Mouse (Mus musculus) spleen, adult 2 months (tissue): ENCODE results near the gene Cyb5d1. TPM values are rescaled to one million over a fixed set of nuclear protein-coding genes. Genes with fewer than 3 reads are reported as not detected.

Source experiments
- DNase-seq, 2 experiments: peaks; one replicate each; pipeline versions ENCODE4 v3.0.0 to v3.0.0-alpha.2; 2012 to 2021; ENCODE audit warnings: low spot score in 2 of 2, low read depth in 1 of 2
- H3K27ac ChIP-seq: fragments of 200-500 bp; 2 replicates; pipeline ENCODE4 v1.5.1; 2012; ENCODE audit warnings: low read length, inconsistent platforms; ENCODE audit not compliant: insufficient read depth
- H3K27me3 ChIP-seq: fragments of 200-500 bp; 2 replicates; pipeline ENCODE4 v1.6.1; 2012; ENCODE audit warnings: mild to moderate bottlenecking, moderate library complexity, low read length, inconsistent platforms; ENCODE audit not compliant: control insufficient read depth, insufficient read depth
- H3K36me3 ChIP-seq: fragments of 200-500 bp; 2 replicates; pipeline ENCODE4 v1.6.1; 2012; ENCODE audit warnings: mild to moderate bottlenecking, low read length, inconsistent platforms; ENCODE audit not compliant: control insufficient read depth, insufficient read depth
- H3K4me1 ChIP-seq: fragments of 200-500 bp; 2 replicates; pipeline ENCODE4 v1.6.1; 2011; ENCODE audit warnings: inconsistent platforms; ENCODE audit not compliant: control insufficient read depth, insufficient read depth, insufficient read length
- H3K4me3 ChIP-seq: fragments of 200-500 bp; 2 replicates; pipeline ENCODE4 v1.5.1; 2011; ENCODE audit warnings: mild to moderate bottlenecking, inconsistent platforms; ENCODE audit not compliant: insufficient read depth, insufficient read length; ENCODE audit errors: extremely low read depth
- CTCF ChIP-seq: fragments of 200-500 bp; IDR thresholded peaks from 2 replicates; pipeline ENCODE4 v1.5.1; 2011; ENCODE audit warnings: mild to moderate bottlenecking, inconsistent platforms; ENCODE audit not compliant: insufficient read depth, insufficient read length, insufficient replicate concordance; ENCODE audit errors: extremely low read depth
- POLR2A ChIP-seq: fragments of 200-500 bp; IDR thresholded peaks from 2 replicates; pipeline ENCODE4 v1.6.1; 2011; ENCODE audit warnings: low read depth, low read length, inconsistent platforms
- WGBS: fragments of 180-500 bp; shearing (Covaris S2); methylation state at CpG from one replicate; pipeline ENCODE4 v1.1.7; 2018; 5-methylcytosine and 5-hydroxymethylcytosine counted together
- polyA plus RNA-seq: library from polyadenylated mRNA; depleted of rRNA; stranded (reverse); fragments of >200 nt; gene quantifications from 2 replicates; pipeline ENCODE4 v1.2.3, GENCODE M21; 2012

Cyb5d1 gene
- polyA plus RNA-seq, 1 experiment = 9.5 TPM

DNA sequence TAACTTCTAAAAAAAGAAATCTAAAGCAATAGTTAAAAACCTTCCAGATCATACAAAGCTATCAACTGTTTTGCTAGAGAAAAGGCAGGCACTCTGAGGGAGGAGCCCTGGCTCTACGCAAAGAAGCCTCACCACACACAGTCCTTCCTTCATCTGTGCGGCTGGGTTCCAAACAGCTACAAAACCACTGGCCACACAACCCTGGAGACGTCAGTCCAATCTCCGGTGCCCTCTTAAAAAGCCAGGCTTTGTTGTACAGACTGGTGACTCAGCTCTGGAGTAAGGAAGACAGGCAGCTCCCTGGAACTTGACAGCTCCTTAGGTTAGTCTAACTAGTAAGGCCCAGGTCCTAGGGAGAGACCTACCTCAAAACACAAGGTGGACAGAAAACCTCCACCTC is 19.8 kb downstream of the Cyb5d1 start:
- TF ChIP-seq POLR2A (no peak), CTCF (no peak)
- H3K4me1 ChIP-seq = no peaks in the 10 kb centered on the region; the same call in 1 of the 2 replicates
- H3K36me3 ChIP-seq = no peaks in the 10 kb centered on the region
- no peaks in the 10 kb centered on the region for H3K27me3 ChIP-seq
- H3K27ac ChIP-seq = no peak overlapping the region
- H3K4me3 ChIP-seq = no peak overlapping the region
- no peak for DNase-seq
- 79% methylated on average over 4 of the region's 4 CpGs for WGBS

DNA sequence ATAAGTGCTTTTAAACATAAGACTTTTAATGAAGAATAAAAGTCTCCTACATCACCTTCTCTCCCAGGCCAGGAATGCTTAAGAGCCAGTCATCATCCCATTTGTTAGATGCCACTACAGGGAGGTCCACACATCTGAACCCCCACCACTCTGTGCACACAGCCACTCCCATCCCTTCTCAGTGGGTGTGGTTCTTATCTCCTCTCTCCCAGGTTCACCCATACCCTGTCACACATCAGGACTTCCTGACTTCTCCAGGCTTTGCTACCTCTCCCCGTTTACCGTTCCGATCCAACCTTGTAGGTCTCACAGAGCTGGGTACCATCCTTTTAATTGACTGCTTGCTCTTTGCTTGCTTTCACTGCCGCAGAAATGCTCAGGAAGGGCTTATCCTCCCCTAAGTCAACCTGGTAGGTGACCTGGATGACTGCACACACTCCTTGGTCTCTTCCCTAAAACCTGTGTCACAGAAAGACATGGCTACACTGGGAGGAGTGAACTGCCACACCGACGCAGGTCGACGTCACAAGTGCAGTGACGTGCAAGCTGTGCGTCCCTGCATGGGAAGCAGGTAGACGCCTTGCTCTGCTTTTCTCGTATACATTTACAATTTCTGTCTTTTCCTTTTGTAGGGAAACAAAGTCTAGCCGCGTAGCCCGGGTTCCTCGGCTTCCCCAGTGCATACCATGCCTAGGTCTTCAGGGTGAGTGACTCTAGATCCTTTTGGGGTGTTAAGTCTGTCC is 22.0 kb downstream of the Cyb5d1 start:
- no peak for DNase-seq

DNA sequence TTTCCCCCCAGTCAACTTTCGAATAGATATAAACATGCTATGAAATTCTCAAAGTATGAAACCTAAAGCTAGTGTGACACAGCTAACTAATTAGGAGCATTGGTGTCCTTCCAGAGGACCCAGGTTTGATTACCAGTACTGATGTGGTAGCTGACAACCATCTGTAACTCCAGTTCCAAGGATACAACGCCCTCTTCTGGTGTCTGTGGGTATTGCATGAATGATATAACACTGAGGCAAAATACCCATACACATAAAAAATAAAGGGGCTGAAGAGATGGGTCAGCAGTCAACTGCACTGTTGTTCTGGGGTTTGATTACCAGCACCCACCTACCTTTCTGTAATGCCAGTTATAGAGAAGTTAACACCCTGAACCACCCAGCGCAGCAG is 22.7 kb downstream of the Cyb5d1 start:
- WGBS = 65% methylated on average over 3 of the region's 3 CpGs
- Histone ChIP-seq H3K4me3 (no peak overlapping the region), H3K36me3 (no peaks in the 10 kb centered on the region), H3K4me1 (no peaks in the 10 kb centered on the region; the same call in 1 of the 2 replicates), H3K27me3 (no peaks in the 10 kb centered on the region), H3K27ac (no peak overlapping the region)
- no peak for DNase-seq
- TF ChIP-seq POLR2A = no peak
- no peak for TF ChIP-seq CTCF

More for the DNA sequence above, 22.0 kb downstream of the Cyb5d1 start:
- TF ChIP-seq POLR2A (no peak), CTCF (no peak)
- Histone ChIP-seq H3K4me1 (no peaks in the 10 kb centered on the region; the same call in 1 of the 2 replicates), H3K27me3 (no peaks in the 10 kb centered on the region), H3K36me3 (no peaks in the 10 kb centered on the region), H3K4me3 (no peak overlapping the region), H3K27ac (no peak overlapping the region)
- 88% methylated on average over 16 of the region's 16 CpGs for WGBS

DNA sequence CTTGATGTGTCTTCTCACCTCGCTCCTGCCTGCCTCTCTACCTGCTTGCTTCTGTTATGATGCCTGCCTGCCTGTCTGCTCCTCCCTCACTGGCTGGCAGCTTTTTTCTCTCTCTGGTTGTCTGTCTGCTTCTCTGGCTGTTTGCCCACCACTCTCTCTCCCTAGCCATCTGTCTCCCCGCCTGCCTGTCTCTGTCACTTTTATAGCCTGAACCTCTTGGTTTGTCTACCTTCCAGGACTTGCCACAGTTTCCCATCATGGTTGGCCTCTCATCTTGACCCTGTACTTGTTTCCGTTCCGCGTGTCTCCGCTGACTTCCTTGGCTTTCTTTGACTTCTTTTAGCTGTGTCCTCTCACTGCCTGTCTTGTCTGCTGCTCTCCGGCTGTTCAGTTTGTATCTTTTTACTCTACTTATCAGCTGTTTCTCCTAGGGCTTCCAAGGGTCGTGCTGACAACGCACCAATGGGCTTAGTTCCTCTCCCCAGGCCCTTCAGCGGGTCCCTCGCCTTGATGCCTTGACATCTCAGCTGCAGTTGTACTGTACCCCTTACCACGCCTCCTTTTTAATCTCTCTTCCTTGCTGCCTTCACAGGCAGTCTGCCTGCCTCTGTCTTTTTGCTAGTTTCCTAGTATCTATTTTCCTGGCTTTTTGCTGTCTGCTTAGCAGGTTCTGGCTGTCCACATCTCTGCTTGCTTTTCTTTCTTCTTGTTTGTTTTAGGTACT is 23.2 kb downstream of the Cyb5d1 start:
- Histone ChIP-seq H3K27me3 (no peaks in the 10 kb centered on the region), H3K36me3 (no peaks in the 10 kb centered on the region), H3K4me3 (no peak overlapping the region), H3K27ac (peak overlapping the region; percentile 61), H3K4me1 (no peaks in the 10 kb centered on the region; the same call in 1 of the 2 replicates)
- no peak for TF ChIP-seq POLR2A
- TF ChIP-seq CTCF = no peak
- no peak for DNase-seq
- WGBS = 53% methylated on average over 12 of the region's 12 CpGs

DNA sequence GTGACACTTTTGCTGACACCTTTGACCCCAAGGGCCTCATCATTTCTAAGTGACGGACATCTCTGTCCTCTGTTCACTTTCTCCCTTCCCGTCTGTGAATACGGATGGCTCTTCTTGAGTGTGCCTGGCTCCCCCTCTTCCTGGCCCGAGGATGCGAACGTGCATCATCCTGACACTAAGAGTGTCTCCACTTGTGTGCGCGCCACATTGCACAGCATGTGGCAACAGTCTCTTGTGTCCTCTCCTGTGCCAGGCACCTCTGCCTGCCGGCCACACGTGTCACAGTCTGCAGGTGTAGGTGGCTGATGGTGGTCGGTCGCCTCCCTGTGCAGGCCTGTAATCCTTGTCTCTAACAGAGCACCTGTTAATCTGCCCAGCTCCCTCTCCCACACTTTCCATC is 23.8 kb downstream of the Cyb5d1 start:
- Histone ChIP-seq H3K4me3 (no peak overlapping the region), H3K27ac (peak overlapping the region; percentile 61), H3K36me3 (no peaks in the 10 kb centered on the region), H3K4me1 (no peaks in the 10 kb centered on the region; the same call in 1 of the 2 replicates), H3K27me3 (no peaks in the 10 kb centered on the region)
- WGBS = 87% methylated on average over 12 of the region's 12 CpGs
- DNase-seq = no peak
- no peak for TF ChIP-seq CTCF
- TF ChIP-seq POLR2A = no peak

DNA sequence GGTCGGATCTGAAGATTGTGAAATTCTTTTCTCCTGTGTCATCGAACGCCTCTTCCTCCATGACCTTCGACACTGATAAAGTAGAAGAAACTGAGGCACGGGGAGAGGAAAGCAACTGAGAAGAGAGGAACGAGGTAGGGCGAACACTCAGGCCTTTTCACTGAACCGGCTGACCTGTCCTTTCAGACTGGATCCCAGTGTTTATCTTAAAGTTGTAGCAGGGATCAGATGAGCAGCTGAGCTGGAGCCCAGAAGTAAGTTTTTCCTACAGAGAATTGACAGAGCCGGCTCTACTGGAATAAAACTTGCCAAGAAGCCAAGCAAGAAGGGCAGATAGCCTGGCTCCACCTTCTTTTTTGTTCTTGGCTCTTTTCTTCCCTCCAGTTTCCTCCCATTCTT is 24.6 kb downstream of the Cyb5d1 start:
- DNase-seq = no peak
- Histone ChIP-seq H3K4me3 (no peak overlapping the region), H3K27me3 (no peaks in the 10 kb centered on the region), H3K27ac (0 out of 2 replicates have a peak overlapping the region, but pooled peaks have one; percentile 6), H3K36me3 (no peaks in the 10 kb centered on the region), H3K4me1 (peaks cover 4% of the 10 kb centered on the region; the same call in 1 of the 2 replicates)
- WGBS = 80% methylated on average over 9 of the region's 9 CpGs
- TF ChIP-seq POLR2A (no peak), CTCF (no peak)
